Mouse (Mus musculus): ENCODE data around the gene Wdr90. TPM values are rescaled to one million over a fixed set of nuclear protein-coding genes. Genes with fewer than 3 reads are reported as not detected.

The Wdr90 gene
- polyA plus RNA-seq, 1 experiment from 2014 or later, result 14.0 TPM

DNA sequence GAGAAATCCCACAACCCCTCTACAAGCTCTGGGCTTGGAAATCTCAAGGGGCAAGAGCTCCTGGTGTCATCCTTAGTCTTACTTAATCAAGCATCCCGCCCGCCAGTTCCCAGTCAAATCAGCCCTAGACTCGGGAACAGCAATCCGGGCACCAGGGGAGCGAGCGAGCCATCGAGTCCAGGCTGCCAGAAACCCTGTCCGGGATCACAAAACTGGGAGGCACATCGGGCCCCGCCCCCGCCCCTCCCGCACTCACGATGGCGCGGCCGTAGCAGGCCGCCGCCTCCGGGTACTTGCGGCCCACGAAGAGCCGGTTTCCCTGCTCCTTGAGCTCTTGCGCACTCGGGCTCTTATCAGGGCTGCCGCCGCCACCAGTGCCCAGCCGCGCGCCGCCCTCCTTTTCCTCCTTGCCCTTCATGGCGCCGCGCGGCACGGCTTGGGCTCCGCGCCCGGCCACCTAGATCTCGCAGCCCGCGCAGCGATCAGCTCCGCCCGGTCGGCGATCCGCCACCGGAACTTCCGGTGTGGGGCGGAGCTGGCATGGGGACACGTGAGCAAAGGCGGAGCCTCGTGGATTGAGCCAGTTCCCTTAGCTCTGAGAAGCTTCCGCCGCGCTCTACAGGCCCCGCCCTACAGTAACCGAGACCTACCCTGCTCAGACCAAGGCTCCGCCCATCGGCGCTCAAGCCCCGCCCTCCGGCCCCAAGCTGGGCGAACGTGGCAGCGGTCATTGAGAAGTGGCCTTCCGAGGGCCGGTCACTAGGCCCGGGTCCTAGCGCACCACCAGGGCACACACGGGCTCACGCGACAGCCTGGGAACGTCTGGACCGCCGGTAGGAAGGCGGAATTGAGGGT is 28.6 kb downstream of the Wdr90 start:
- peak overlapping the region; percentile 83 for H3K4me3 ChIP-seq (replicated peaks)
- H3K27me3 ChIP-seq (replicated peaks), result no peaks in the 10 kb centered on the region
- H3K4me1 ChIP-seq (replicated peaks), result peaks cover 70% of the 10 kb centered on the region
- H3K9ac ChIP-seq, result peak overlapping the region; percentile 85
- H3K36me3 ChIP-seq, result peaks cover 14% of the 10 kb centered on the region
- WGBS, result under 1% methylated on average over 76 of the region's 77 CpGs
- peak overlapping the region; percentile 91 for H3K4me2 ChIP-seq (replicated peaks)
- ATAC-seq, result peak; percentile 92
- H3K9me3 ChIP-seq, result no peaks in the 10 kb centered on the region
- H3K27ac ChIP-seq, result peak overlapping the region; percentile 98

DNA sequence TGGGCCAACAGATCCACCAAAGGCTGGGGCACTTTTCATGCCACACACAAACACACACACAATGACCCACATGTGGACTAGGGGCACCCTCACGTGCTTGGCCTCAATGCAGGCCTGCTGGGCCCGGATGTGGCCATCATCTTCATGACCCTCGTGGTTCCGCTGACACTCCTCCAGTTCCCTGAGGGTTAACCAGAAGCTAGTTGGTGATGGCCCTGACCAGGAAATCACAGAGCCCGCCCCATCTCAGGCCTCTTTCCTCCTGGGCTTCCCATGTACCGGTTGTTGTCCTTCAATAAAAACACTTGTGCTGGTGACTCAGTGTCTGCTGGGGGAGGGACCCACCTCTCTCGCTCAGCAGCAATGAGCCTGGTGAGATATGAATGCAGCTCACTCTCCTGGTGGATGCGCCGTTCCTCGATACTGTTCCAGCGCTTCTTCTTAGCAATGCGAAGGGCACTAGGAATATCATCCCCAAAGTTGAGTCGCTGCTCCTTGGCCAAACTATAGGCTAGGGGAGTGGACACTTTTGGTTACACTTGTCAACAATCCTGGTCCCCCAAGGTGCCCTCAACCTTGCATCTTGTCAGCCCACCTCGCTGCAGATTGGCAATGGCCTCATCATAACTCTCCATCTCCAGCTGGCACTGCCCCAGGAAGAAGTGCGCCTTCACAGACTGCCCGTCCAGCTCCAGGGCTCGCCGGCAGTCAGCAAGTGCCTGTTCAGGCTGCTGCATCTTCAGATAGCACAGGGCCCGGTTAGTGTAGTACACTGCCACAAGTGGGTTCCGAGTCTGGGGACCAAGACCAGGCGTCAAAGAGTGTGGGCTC is 29.6 kb downstream of the Wdr90 start:
- H3K36me3 ChIP-seq, result peaks cover 14% of the 10 kb centered on the region
- no peaks in the 10 kb centered on the region for H3K9me3 ChIP-seq
- H3K4me3 ChIP-seq (replicated peaks), result peak overlapping the region; percentile 83
- H3K27me3 ChIP-seq (replicated peaks), result no peaks in the 10 kb centered on the region
- 47% methylated on average over 21 of the region's 21 CpGs for WGBS
- peak overlapping the region; percentile 98 for H3K27ac ChIP-seq
- ATAC-seq, result no peak
- peak overlapping the region; percentile 91 for H3K4me2 ChIP-seq (replicated peaks)
- H3K4me1 ChIP-seq (replicated peaks), result peaks cover 61% of the 10 kb centered on the region
- H3K9ac ChIP-seq, result peak overlapping the region; percentile 85

GRCm38 (mm10) chr17:25830806-25831431 is 30.4 kb downstream of the Wdr90 start:
- Histone ChIP-seq H3K9me3 (no peaks in the 10 kb centered on the region), H3K27ac (peak overlapping the region; percentile 98; the same call in 1 of the 2 replicates), H3K9ac (peak overlapping the region; percentile 85; the same call in 1 of the 2 replicates), H3K4me1 (replicated peaks) (peaks cover 55% of the 10 kb centered on the region), H3K4me2 (replicated peaks) (peak overlapping the region; percentile 91), H3K27me3 (replicated peaks) (no peaks in the 10 kb centered on the region), H3K4me3 (replicated peaks) (peak overlapping the region; percentile 83), H3K36me3 (peaks cover 17% of the 10 kb centered on the region)
- 84% methylated on average over 14 of the region's 14 CpGs for WGBS
- no peak for ATAC-seq

GRCm38 (mm10) chr17:25830200-25830753 is 31.0 kb downstream of the Wdr90 start:
- 77% methylated on average over 4 of the region's 4 CpGs for WGBS
- peaks cover 19% of the 10 kb centered on the region for H3K36me3 ChIP-seq

DNA sequence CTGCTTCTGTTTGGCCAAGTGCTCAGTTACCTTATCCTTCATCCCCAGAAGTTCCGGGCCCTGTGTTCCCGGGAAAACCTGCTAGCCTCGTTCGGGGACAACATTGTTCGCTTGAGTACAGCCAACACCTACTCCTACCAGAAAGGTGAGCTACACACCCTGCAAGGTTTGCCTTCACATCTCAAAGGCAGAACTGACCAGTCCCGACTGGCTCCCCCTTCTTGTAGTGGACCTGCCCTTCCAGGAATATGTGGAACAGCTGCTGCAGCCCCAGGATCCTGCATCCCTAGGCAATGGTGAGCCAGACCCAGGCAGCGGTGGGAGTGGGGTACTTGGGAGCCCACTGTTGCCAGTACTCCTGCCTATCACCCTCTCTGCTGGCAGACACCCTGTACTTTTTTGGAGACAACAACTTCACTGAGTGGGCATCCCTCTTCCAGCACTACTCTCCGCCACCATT is 31.7 kb downstream of the Wdr90 start:
- Histone ChIP-seq H3K4me2 (replicated peaks) (peak overlapping the region; percentile 91), H3K9me3 (no peaks in the 10 kb centered on the region), H3K9ac (peak overlapping the region; percentile 64), H3K4me1 (replicated peaks) (peaks cover 53% of the 10 kb centered on the region), H3K27ac (peak overlapping the region; percentile 90), H3K4me3 (replicated peaks) (peak overlapping the region; percentile 57), H3K27me3 (replicated peaks) (no peaks in the 10 kb centered on the region), H3K36me3 (peaks cover 19% of the 10 kb centered on the region)
- ATAC-seq, result no peak
- WGBS, result 32% methylated on average over 8 of the region's 8 CpGs

More at GRCm38 (mm10) chr17:25830200-25830753, 31.0 kb downstream of the Wdr90 start:
- ATAC-seq, result no peak
- Histone ChIP-seq H3K27ac (peak overlapping the region; percentile 5; the same call in 1 of the 2 replicates), H3K4me3 (replicated peaks) (no peak overlapping the region; the same call in 1 of the 2 replicates), H3K9ac (0 out of 2 replicates have a peak overlapping the region, but pooled peaks have one; percentile 10), H3K4me1 (replicated peaks) (peaks cover 53% of the 10 kb centered on the region), H3K9me3 (no peaks in the 10 kb centered on the region), H3K27me3 (replicated peaks) (no peaks in the 10 kb centered on the region), H3K4me2 (replicated peaks) (peak overlapping the region; percentile 91)

DNA sequence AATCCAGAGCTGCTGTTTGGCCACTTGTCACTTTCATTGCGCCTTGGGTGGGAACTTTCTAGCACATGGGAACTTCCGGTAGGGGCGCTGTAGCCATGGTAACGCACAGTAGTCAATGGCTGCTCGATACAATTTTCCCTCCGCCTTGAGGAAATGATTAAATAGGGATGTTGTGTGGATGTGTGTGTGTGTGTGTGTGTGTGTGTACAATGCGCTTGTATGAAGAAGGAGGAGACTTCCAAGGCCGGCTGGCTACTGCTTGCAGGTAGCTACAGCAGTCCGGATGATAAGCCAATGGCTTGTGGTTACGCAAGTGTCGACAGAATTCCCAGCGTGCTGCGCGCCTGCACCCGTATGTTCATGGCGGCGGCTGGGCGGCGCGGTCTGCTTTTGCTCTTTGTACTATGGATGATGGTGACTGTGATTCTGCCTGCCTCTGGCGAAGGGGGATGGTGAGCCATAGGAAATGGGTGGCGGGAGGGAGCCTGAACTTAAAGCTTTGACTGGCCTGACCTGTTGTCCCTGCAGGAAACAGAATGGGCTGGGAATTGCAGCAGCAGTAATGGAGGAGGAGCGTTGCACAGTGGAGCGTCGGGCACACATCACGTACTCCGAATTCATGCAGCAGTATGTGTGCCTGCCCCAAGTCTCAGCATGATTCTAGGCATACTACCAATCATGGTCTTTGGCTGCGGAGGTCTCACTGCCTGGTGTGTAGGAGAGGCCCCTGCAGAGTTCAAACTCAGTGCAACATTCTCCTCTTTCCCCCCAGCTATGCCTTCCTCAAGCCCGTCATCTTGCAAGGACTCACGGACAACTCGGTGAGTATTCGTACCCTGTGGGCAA is 32.4 kb downstream of the Wdr90 start, which contains the start of gene Jmjd8:
Gene Jmjd8, plus strand, starts transcription at position 156 of the 846 bp plus-strand sequence.
- peak within 1 kb of the TSS; percentile 64 for H3K9ac ChIP-seq
- peaks cover 53% of the 10 kb centered on the region for H3K4me1 ChIP-seq (replicated peaks)
- ATAC-seq, result peak; percentile 37; the same call in 1 of the 2 replicates
- H3K27ac ChIP-seq, result peak within 1 kb of the TSS; percentile 90
- H3K4me3 ChIP-seq (replicated peaks), result peak within 1 kb of the TSS; percentile 57
- no peaks in the 10 kb centered on the region for H3K27me3 ChIP-seq (replicated peaks)
- peak within 1 kb of the TSS; percentile 91 for H3K4me2 ChIP-seq (replicated peaks)
- no peaks in the 10 kb centered on the region for H3K9me3 ChIP-seq
- under 1% methylated on average over 32 of the region's 32 CpGs for WGBS
- H3K36me3 ChIP-seq, result peaks cover 19% of the 10 kb centered on the region

DNA sequence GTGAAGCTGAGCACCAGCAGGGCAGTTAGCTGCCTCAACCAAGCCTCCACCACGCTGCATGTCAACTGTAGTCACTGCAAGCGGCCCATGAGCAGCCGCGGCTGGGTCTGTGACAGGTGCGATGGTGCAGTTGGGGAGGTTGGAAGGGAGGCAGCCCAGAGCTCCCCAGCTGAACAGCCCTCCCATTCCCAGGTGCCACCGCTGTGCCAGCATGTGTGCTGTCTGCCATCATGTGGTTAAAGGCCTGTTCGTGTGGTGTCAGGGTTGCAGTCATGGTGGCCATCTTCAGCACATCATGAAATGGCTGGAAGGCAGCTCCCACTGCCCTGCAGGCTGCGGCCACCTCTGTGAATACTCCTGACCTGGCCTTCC is 33.1 kb downstream of the Wdr90 start:
- H3K4me1 ChIP-seq (replicated peaks), result peaks cover 53% of the 10 kb centered on the region
- H3K27me3 ChIP-seq (replicated peaks), result no peaks in the 10 kb centered on the region
- peak overlapping the region; percentile 57 for H3K4me3 ChIP-seq (replicated peaks)
- peak overlapping the region; percentile 90; the same call in 1 of the 2 replicates for H3K27ac ChIP-seq
- peak overlapping the region; percentile 91 for H3K4me2 ChIP-seq (replicated peaks)
- no peak for ATAC-seq
- H3K36me3 ChIP-seq, result peaks cover 19% of the 10 kb centered on the region
- WGBS, result 82% methylated on average over 8 of the region's 8 CpGs
- no peaks in the 10 kb centered on the region for H3K9me3 ChIP-seq
- H3K9ac ChIP-seq, result peak overlapping the region; percentile 64

DNA sequence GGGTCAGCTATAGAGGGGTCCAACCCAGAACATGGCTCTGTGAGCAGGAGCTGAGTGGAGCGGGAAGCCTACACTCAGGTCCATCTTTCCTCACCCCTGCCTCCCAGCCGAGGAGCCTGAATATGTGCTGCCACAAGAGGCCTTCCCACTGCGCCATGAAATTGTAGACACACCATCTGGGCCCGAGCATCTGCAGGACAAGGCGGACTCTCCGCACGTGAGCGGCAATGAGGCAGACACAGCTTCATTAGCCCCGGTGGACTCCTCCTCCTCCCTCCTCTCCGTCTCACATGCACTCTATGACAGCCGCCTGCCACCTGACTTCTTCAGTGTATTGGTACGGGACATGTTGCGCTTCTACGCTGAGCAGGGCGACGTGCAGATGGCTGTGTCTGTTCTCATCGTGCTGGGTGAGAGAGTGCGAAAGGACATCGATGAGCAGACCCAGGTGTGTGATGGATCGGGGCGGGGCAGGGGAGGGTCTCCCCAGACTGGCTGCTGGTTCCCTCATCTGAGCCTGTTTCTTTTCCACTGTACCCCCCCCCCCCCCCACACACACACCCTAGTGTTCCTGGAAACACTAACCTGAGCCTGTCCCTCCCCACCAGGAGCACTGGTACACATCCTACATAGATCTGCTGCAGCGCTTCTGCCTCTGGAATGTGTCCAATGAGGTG is 33.6 kb downstream of the Wdr90 start:
- H3K9me3 ChIP-seq, result no peaks in the 10 kb centered on the region
- 0 out of 2 replicates have a peak overlapping the region, but pooled peaks have one; percentile 91 for H3K4me2 ChIP-seq (replicated peaks)
- peaks cover 19% of the 10 kb centered on the region for H3K36me3 ChIP-seq
- no peak overlapping the region for H3K9ac ChIP-seq
- H3K27me3 ChIP-seq (replicated peaks), result no peaks in the 10 kb centered on the region
- peaks cover 53% of the 10 kb centered on the region for H3K4me1 ChIP-seq (replicated peaks)
- WGBS, result 88% methylated on average over 22 of the region's 22 CpGs
- no peak for ATAC-seq
- no peak overlapping the region for H3K4me3 ChIP-seq (replicated peaks)
- no peak overlapping the region for H3K27ac ChIP-seq

GRCm38 (mm10) chr17:25827011-25827410 is 34.3 kb downstream of the Wdr90 start:
- 94% methylated on average over 13 of the region's 13 CpGs for WGBS
- ATAC-seq, result no peak

DNA sequence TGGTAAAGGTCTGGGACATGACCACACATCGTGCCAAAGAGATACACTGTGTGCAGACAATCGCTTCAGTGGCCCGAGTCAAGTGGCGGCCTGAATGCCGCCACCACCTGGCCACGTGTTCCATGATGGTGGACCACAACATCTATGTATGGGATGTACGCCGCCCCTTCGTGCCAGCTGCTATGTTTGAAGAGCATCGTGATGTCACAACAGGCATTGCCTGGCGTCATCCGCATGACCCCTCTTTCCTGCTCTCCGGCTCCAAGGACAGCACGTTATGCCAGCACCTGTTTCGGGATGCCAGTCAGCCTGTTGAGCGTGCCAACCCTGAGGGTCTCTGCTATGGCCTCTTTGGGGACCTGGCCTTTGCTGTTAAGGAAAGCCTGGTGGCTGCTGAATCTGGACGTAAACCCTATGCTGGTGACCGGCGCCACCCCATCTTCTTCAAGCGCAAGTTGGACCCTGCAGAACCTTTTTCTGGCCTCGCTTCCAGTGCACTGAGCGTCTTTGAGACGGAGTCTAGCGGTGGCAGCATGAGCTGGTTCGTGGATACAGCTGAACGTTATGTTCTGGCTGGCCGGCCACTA is 35.2 kb downstream of the Wdr90 start:
- Histone ChIP-seq H3K9me3 (no peaks in the 10 kb centered on the region), H3K36me3 (peaks cover 13% of the 10 kb centered on the region), H3K27me3 (replicated peaks) (no peaks in the 10 kb centered on the region), H3K4me1 (replicated peaks) (peaks cover 43% of the 10 kb centered on the region), H3K9ac (no peak overlapping the region), H3K27ac (no peak overlapping the region), H3K4me3 (replicated peaks) (no peak overlapping the region), H3K4me2 (replicated peaks) (no peak overlapping the region)
- no peak for ATAC-seq
- 94% methylated on average over 27 of the region's 27 CpGs for WGBS

More at GRCm38 (mm10) chr17:25827011-25827410, 34.3 kb downstream of the Wdr90 start:
- no peaks in the 10 kb centered on the region for H3K9me3 ChIP-seq
- H3K4me3 ChIP-seq (replicated peaks), result no peak overlapping the region
- H3K9ac ChIP-seq, result no peak overlapping the region
- no peak overlapping the region for H3K27ac ChIP-seq
- peaks cover 19% of the 10 kb centered on the region for H3K36me3 ChIP-seq
- H3K4me2 ChIP-seq (replicated peaks), result no peak overlapping the region
- no peaks in the 10 kb centered on the region for H3K27me3 ChIP-seq (replicated peaks)
- H3K4me1 ChIP-seq (replicated peaks), result peaks cover 52% of the 10 kb centered on the region
